Mouse (Mus musculus) forebrain, postnatal 0 days (tissue): ENCODE measurements around the gene Zfp622. TPM values are rescaled to one million over a fixed set of nuclear protein-coding genes. Genes with fewer than 3 reads are reported as not detected.
A peak's percentile ranks its signal among the peaks of the same experiment; 100 is the strongest.

Source experiments
- ATAC-seq: fragments of 200-750 bp; cut with Nextera tagmentation; 2 replicates; pipeline ENCODE4 v1.8.0; 2017; ENCODE audit warnings: mild to moderate bottlenecking, moderate library complexity
- DNase-seq: peaks from one replicate; pipeline ENCODE4 v3.0.0-alpha.2; 2015
- H3K27ac ChIP-seq: fragments of 300-500 bp; sonication (generic); 2 replicates; pipeline ENCODE4 v1.5.1; 2014; ENCODE audit warnings: low read depth, mild to moderate bottlenecking, antibody characterized with exemption, low read length, moderate library complexity, mixed read lengths
- H3K27me3 ChIP-seq: fragments of 300-500 bp; sonication (generic); 2 replicates; pipeline ENCODE4 v1.6.1; 2014; ENCODE audit warnings: mild to moderate bottlenecking, low read length, mixed read lengths; ENCODE audit not compliant: insufficient read depth
- H3K36me3 ChIP-seq: fragments of 300-500 bp; sonication (generic); 2 replicates; pipeline ENCODE4 v1.6.1; 2014; ENCODE audit warnings: mild to moderate bottlenecking, moderate library complexity; ENCODE audit not compliant: insufficient read depth
- H3K4me1 ChIP-seq: fragments of 300-500 bp; sonication (generic); 2 replicates; pipeline ENCODE4 v1.6.1; 2014; ENCODE audit warnings: antibody characterized with exemption; ENCODE audit not compliant: insufficient read depth
- H3K4me2 ChIP-seq: fragments of 300-500 bp; sonication (generic); 2 replicates; pipeline ENCODE4 v1.6.1; 2014; ENCODE audit warnings: low read depth, mild to moderate bottlenecking, moderate library complexity
- H3K4me3 ChIP-seq: fragments of 300-500 bp; sonication (generic); 2 replicates; pipeline ENCODE4 v1.5.1; 2014; ENCODE audit warnings: low read depth, low read length, mixed read lengths
- H3K9ac ChIP-seq: fragments of 300-500 bp; sonication (generic); 2 replicates; pipeline ENCODE4 v1.6.1; 2014; ENCODE audit warnings: mild to moderate bottlenecking
- H3K9me3 ChIP-seq: fragments of 300-500 bp; sonication (generic); 2 replicates; pipeline ENCODE4 v1.6.1; 2016; ENCODE audit warnings: low read length
- CTCF ChIP-seq: sonication (generic); IDR thresholded peaks from 2 replicates; pipeline ENCODE4 v1.5.1; 2016; ENCODE audit warnings: antibody characterized with exemption, control low read depth, low read depth
- WGBS: fragments of 180-500 bp; shearing (Covaris S2); extraction: QIAGEN DNeasy Blood & Tissue Kit; methylation state at CpG from one replicate; pipeline ENCODE4 v1.1.7; 2014; 5-methylcytosine and 5-hydroxymethylcytosine counted together
- polyA plus RNA-seq: library from polyadenylated mRNA; unstranded; fragments of >200 nt; fragmentation: Nextera tagmentation; extraction: Ambion mirVana; gene quantifications from 2 replicates; pipeline ENCODE4 v1.2.1, GENCODE M21; 2015
- total RNA-seq: library from RNA; depleted of rRNA; stranded (reverse); fragments of >200 nt; gene quantifications from 2 replicates; pipeline ENCODE4 v1.2.3, GENCODE M21; 2014

The Zfp622 gene
- total and polyA plus RNA-seq, 2 experiments from 2014 or later = 36.3 to 43.6 TPM

DNA sequence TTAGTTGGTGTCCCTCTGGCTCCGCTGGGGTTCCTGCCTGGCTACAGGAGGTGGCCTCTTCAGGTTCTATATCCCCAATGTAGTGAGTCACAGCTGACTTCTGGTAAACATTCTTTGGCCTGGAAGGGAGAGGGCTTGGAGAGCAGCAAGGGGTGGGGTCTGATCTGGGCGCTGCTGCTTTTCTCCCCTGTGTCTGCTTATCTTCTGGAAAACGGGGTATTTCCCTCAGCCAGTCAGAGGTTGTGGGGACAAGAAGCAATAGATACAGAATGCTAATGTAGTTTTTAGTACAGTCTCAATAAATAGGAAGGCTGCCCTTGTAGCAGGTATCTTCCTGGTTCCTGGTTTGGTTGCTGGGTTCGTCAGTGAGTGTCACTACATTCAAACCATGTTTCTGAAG is 33.1 kb upstream of the Zfp622 start:
- no peak for DNase-seq
- no peak for TF ChIP-seq CTCF
- no peak overlapping the region for H3K4me2 ChIP-seq
- H3K27ac ChIP-seq = no peak overlapping the region
- no peak for ATAC-seq
- H3K27me3 ChIP-seq = no peaks in the 10 kb centered on the region
- H3K4me1 ChIP-seq = no peaks in the 10 kb centered on the region
- H3K9me3 ChIP-seq = no peaks in the 10 kb centered on the region
- H3K36me3 ChIP-seq = no peaks in the 10 kb centered on the region
- no peak overlapping the region for H3K4me3 ChIP-seq
- no peak overlapping the region for H3K9ac ChIP-seq
- 83% methylated on average over 4 of the region's 4 CpGs for WGBS

DNA sequence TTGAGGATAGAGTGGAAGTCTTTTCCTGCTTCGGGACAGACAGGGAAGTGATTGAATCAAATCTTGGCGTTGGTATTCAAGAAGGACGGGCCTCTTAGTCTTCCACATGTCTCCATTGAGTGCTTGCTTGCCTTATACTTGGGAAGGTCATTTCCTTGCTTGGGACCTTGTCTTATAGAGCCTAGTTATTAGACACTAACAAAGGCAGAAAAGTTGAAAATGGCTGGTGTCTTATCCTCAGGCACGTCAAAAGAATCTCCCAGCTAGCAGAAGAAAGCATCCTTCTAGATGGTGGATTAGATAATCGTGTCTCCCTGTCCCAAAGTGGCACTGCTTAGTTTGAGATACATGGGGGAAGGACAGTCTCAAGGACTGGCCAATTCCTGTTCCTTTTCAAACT is 28.2 kb upstream of the Zfp622 start:
- TF ChIP-seq CTCF = no peak
- H3K4me2 ChIP-seq = no peak overlapping the region
- H3K4me1 ChIP-seq = no peaks in the 10 kb centered on the region
- no peaks in the 10 kb centered on the region for H3K9me3 ChIP-seq
- 64% methylated on average over 5 of the region's 5 CpGs for whole genome bisulfite sequencing
- DNase-seq = no peak
- no peak overlapping the region for H3K9ac ChIP-seq
- no peak for ATAC-seq
- H3K36me3 ChIP-seq = no peaks in the 10 kb centered on the region
- no peak overlapping the region for H3K27ac ChIP-seq
- no peaks in the 10 kb centered on the region for H3K27me3 ChIP-seq
- no peak overlapping the region for H3K4me3 ChIP-seq

DNA sequence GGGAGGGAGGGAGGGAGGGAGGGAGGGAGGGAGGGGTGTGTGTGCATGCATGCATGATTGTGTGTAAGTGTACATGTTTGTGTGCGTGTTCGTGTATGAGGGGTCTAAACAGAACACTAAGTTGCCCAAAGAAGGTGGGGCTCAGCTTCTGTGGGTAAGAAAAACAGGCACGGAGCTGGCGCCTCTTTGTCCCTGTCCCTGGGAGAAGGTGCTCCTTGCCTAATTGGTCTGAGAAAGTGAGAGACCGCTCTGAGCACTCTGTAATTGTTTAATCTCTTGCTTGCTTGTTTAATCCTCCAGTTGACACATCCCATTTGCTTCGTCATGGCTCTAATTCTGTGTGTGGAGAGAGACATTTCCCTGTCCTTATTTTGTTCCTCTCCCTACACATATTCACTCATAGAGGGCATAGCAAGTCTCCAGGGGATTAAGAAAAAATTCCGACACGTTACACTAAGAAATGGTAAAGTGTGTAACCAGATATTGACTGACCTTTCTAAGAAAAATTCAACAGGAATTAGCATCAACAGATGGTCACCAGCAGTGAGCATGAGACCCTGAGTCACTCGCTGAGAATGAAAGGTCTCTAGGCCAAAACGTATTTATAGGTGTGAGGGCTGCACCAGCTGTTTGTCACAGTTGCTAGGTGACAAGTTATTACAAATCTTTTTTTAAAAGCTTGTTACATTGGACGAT is 27.6 kb upstream of the Zfp622 start:
- no peak overlapping the region for H3K4me2 ChIP-seq
- H3K9me3 ChIP-seq = no peaks in the 10 kb centered on the region
- DNase-seq (no peak), ATAC-seq (no peak)
- no peak overlapping the region for H3K27ac ChIP-seq
- WGBS = 23% methylated on average over 11 of the region's 11 CpGs
- H3K27me3 ChIP-seq = no peaks in the 10 kb centered on the region
- H3K36me3 ChIP-seq = no peaks in the 10 kb centered on the region
- no peaks in the 10 kb centered on the region for H3K4me1 ChIP-seq
- TF ChIP-seq CTCF = no peak
- H3K9ac ChIP-seq = no peak overlapping the region
- H3K4me3 ChIP-seq = no peak overlapping the region

DNA sequence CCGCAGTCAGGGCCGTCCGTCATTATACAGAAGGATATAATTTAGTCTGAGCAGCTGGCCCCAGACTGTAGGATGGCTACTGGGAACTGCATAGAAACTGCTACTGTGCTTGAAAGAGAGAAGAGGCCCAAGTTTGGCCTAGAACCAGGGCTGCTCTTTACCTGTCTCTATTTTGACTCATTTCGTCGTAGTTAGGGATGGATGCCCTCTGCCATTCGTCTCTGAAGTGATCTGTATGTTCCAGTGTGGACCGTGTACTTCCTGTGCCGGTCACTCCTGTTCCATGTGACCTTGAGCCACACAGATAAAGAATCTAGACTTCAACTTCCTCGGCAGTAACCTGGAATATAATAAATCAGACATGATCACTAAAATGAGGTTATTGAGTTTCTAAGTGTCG is 26.5 kb upstream of the Zfp622 start:
- H3K27me3 ChIP-seq = no peaks in the 10 kb centered on the region
- no peaks in the 10 kb centered on the region for H3K9me3 ChIP-seq
- WGBS = 84% methylated on average over 10 of the region's 10 CpGs
- no peak overlapping the region for H3K4me3 ChIP-seq
- no peaks in the 10 kb centered on the region for H3K4me1 ChIP-seq
- no peak for ATAC-seq
- no peak for TF ChIP-seq CTCF
- no peak for DNase-seq
- no peak overlapping the region for H3K4me2 ChIP-seq
- no peaks in the 10 kb centered on the region for H3K36me3 ChIP-seq
- H3K27ac ChIP-seq = no peak overlapping the region
- no peak overlapping the region for H3K9ac ChIP-seq

DNA sequence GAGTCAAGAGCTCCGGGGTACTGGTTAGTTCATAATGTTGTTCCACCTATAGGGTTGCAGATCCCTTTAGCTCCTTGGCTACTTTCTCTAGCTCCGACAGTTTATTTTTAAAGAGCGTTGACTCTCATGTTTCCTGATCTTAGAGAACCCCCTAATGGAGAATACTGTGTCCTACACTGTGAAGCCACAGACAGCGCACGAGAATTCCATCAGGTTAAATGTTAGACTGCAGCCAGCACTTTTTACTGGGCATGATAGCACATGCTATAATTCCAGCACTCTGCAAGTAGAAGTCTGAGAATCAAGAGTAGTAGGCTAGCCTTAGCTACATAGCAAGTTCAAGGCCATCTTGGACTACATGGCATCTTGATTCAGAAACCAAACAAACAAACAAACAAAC is 24.8 kb upstream of the Zfp622 start:
- Histone ChIP-seq H3K9ac (no peak overlapping the region), H3K27ac (no peak overlapping the region), H3K27me3 (no peaks in the 10 kb centered on the region), H3K9me3 (no peaks in the 10 kb centered on the region), H3K36me3 (no peaks in the 10 kb centered on the region), H3K4me2 (no peak overlapping the region), H3K4me3 (no peak overlapping the region), H3K4me1 (no peaks in the 10 kb centered on the region)
- peak; percentile 83 for TF ChIP-seq CTCF
- DNase-seq (peak; percentile 73), ATAC-seq (peak; percentile 96)
- 41% methylated on average over 5 of the region's 5 CpGs for whole genome bisulfite sequencing

DNA sequence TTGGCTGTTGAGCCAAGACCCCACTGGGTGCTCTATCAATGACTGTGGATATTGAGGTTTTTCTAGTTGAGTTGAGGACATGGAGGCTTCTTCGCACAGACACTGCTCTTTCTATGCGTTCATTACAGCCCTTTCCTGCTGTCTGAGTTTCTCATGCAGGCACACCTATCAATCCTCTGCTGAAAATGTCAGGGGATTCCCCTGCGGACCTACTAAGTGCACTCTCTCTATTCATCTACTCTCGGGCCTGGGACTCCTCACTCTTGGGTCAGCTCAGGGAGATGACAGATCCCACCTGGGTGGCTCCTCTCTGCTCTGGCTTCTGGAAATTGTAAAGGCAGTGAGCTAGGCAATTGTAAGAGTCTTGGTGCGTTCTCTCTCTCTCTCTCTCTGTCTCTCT is 23.9 kb upstream of the Zfp622 start:
- no peak overlapping the region for H3K27ac ChIP-seq
- H3K4me3 ChIP-seq = no peak overlapping the region
- ATAC-seq (no peak), DNase-seq (no peak)
- 92% methylated on average over 5 of the region's 5 CpGs for WGBS
- no peaks in the 10 kb centered on the region for H3K9me3 ChIP-seq
- no peak overlapping the region for H3K4me2 ChIP-seq
- no peaks in the 10 kb centered on the region for H3K27me3 ChIP-seq
- H3K36me3 ChIP-seq = no peaks in the 10 kb centered on the region
- TF ChIP-seq CTCF = no peak
- no peaks in the 10 kb centered on the region for H3K4me1 ChIP-seq
- no peak overlapping the region for H3K9ac ChIP-seq

DNA sequence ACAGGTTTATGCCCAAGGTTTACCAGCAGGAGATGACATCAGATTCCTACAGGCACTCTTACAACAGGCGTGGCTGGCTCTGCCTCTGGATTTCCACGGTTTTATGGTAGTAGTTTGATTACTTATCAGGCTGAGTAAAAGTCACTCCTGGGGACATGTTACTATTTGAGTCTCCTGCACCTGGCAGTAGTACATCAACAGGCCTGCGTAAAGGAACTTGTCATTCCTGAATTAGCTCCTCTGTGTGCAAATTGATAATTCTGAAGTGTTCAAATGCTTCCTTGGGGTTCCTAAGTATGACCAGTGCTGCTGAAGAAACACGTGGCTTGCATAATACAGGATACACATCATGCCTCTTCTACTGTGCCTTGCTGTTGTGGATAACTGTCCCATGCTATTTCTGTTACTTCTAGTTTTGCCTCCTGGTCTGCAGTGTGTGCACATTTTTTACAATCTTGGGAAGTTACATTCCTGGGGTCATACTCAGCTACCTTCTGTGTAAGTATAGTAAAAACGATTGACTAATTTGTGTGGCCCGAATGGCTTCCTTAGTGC is 17.9 kb upstream of the Zfp622 start:
- WGBS = 82% methylated on average over 6 of the region's 6 CpGs
- no peak overlapping the region for H3K4me2 ChIP-seq
- TF ChIP-seq CTCF = no peak
- DNase-seq = no peak
- no peak overlapping the region for H3K9ac ChIP-seq
- no peaks in the 10 kb centered on the region for H3K4me1 ChIP-seq
- no peaks in the 10 kb centered on the region for H3K9me3 ChIP-seq
- H3K36me3 ChIP-seq = 0 out of 2 replicates have a peak, but pooled peaks cover 2% of the 10 kb centered on the region
- no peak overlapping the region for H3K27ac ChIP-seq
- H3K27me3 ChIP-seq = no peaks in the 10 kb centered on the region
- no peak for ATAC-seq
- no peak overlapping the region for H3K4me3 ChIP-seq
